Mouse (Mus musculus) MEL (cell line): Measurements from ENCODE around the gene Rps6kb2. TPM values are rescaled to one million over a fixed set of nuclear protein-coding genes. Genes with fewer than 3 reads are reported as not detected.

ENCODE experiments used
- DNase-seq: peaks from one replicate; pipeline ENCODE4 v3.0.0; 2011; ENCODE audit warnings: low read depth, low spot score
- H3K27ac ChIP-seq: 2 replicates; pipeline ENCODE4 v1.5.1; 2012; ENCODE audit warnings: low read depth, mild to moderate bottlenecking, control low read depth, low read length, moderate library complexity; ENCODE audit not compliant: control insufficient read depth
- H3K27me3 ChIP-seq, 2 experiments: fragments of 150-350 bp in 1 of 2; sonication (generic) in 1 of 2; 2 replicates each; pipeline ENCODE4 v1.6.1; 2012; ENCODE audit warnings: low read length in 2 of 2, mild to moderate bottlenecking in 2 of 2, improper control_type of control experiment in 1 of 2, moderate library complexity in 1 of 2; ENCODE audit not compliant: insufficient read depth in 2 of 2, control insufficient read depth in 1 of 2
- H3K36me3 ChIP-seq, 2 experiments: 2 replicates each; pipeline ENCODE4 v1.6.1; 2012 to 2014; ENCODE audit warnings: low read length in 2 of 2, improper control_type of control experiment in 1 of 2, inconsistent platforms in 1 of 2, mild to moderate bottlenecking in 1 of 2; ENCODE audit not compliant: insufficient read depth in 2 of 2, control insufficient read depth in 1 of 2
- H3K4me1 ChIP-seq, 2 experiments: fragments of 150-350 bp in 1 of 2; sonication (generic) in 1 of 2; 2 replicates each; pipeline ENCODE4 v1.6.1; 2012; ENCODE audit warnings: low read length in 2 of 2, improper control_type of control experiment in 1 of 2, mild to moderate bottlenecking in 1 of 2; ENCODE audit not compliant: insufficient read depth in 2 of 2, control insufficient read depth in 1 of 2
- H3K4me3 ChIP-seq, 2 experiments: fragments of 150-350 bp in 1 of 2; sonication (generic) in 1 of 2; 2 replicates each; pipeline ENCODE4 v1.5.1; 2012; ENCODE audit warnings: low read depth in 2 of 2, low read length in 2 of 2, mild to moderate bottlenecking in 2 of 2, moderate library complexity in 2 of 2, control low read depth in 1 of 2, improper control_type of control experiment in 1 of 2; ENCODE audit not compliant: control insufficient read depth in 1 of 2, insufficient read depth in 1 of 2
- H3K79me2 ChIP-seq: 2 replicates; pipeline ENCODE4 v1.6.1; 2012; ENCODE audit warnings: mild to moderate bottlenecking, low read length, moderate library complexity; ENCODE audit not compliant: control insufficient read depth, poor library complexity, insufficient read depth
- H3K9ac ChIP-seq: 2 replicates; pipeline ENCODE4 v1.6.1; 2012; ENCODE audit warnings: low read depth, mild to moderate bottlenecking, control low read depth, low read length, moderate library complexity; ENCODE audit not compliant: control insufficient read depth, poor library complexity, severe bottlenecking
- H3K9me3 ChIP-seq: fragments of 150-350 bp; sonication (generic); replicated peaks from 2 replicates; pipeline ENCODE4 v1.6.1; 2012; ENCODE audit warnings: mild to moderate bottlenecking, low read length, improper control_type of control experiment, moderate library complexity; ENCODE audit not compliant: insufficient read depth
- BHLHE40 ChIP-seq: IDR thresholded peaks from 2 replicates; pipeline ENCODE4 v1.6.1; 2012; ENCODE audit warnings: low read depth, mild to moderate bottlenecking, inconsistent platforms, low read length, improper control_type of control experiment, borderline replicate concordance
- CHD1 ChIP-seq: IDR thresholded peaks from 2 replicates; pipeline ENCODE4 v1.6.1; 2012; ENCODE audit warnings: low read depth, mild to moderate bottlenecking, inconsistent platforms, low read length, improper control_type of control experiment
- CHD2 ChIP-seq: IDR thresholded peaks from 2 replicates; pipeline ENCODE4 v1.6.1; 2011; ENCODE audit warnings: low read length, improper control_type of control experiment
- CTCF ChIP-seq, 3 experiments: IDR thresholded peaks in 2 of 3; conservative IDR thresholded peaks in 1 of 3; 2 replicates each; pipeline ENCODE4 v1.5.1; 2011 to 2012; ENCODE audit warnings: low read length in 3 of 3, low read depth in 2 of 3, mild to moderate bottlenecking in 2 of 3, improper control_type of control experiment in 1 of 3, inconsistent platforms in 1 of 3, mixed read lengths in 1 of 3, moderate library complexity in 1 of 3; ENCODE audit not compliant: control insufficient read depth in 1 of 3, insufficient read depth in 1 of 3, poor library complexity in 1 of 3, severe bottlenecking in 1 of 3
- ELF1 ChIP-seq: IDR thresholded peaks from 2 replicates; pipeline ENCODE4 v1.6.1; 2014; ENCODE audit warnings: low read depth, mild to moderate bottlenecking, inconsistent platforms, low read length, improper control_type of control experiment, moderate library complexity
- EP300 ChIP-seq, 2 experiments: IDR thresholded peaks; 2 replicates each; pipeline ENCODE4 v1.6.1; 2011; ENCODE audit warnings: improper control_type of control experiment in 2 of 2, low read length in 2 of 2, low read depth in 1 of 2, mild to moderate bottlenecking in 1 of 2
- ETS1 ChIP-seq: IDR thresholded peaks from 2 replicates; pipeline ENCODE4 v1.6.1; 2012; ENCODE audit warnings: low read depth, mild to moderate bottlenecking, inconsistent platforms, low read length, improper control_type of control experiment, moderate library complexity
- GATA1 ChIP-seq: IDR thresholded peaks from 2 replicates; pipeline ENCODE4 v1.6.1; 2011; ENCODE audit warnings: low read depth, low read length, improper control_type of control experiment
- HCFC1 ChIP-seq: IDR thresholded peaks from 2 replicates; pipeline ENCODE4 v1.6.1; 2012; ENCODE audit warnings: low read depth, mild to moderate bottlenecking, inconsistent platforms, low read length, improper control_type of control experiment, moderate library complexity
- JUND ChIP-seq: IDR thresholded peaks from 2 replicates; pipeline ENCODE4 v1.6.1; 2011; ENCODE audit warnings: low read depth, mild to moderate bottlenecking, improper control_type of control experiment, low read length
- KAT2A ChIP-seq: conservative IDR thresholded peaks from 2 replicates; pipeline ENCODE4 v1.6.1; 2012; ENCODE audit warnings: low read depth, low read length, improper control_type of control experiment, inconsistent platforms
- MAX ChIP-seq: IDR thresholded peaks from 2 replicates; pipeline ENCODE4 v1.6.1; 2011; ENCODE audit warnings: low read length, improper control_type of control experiment
- MXI1 ChIP-seq: IDR thresholded peaks from 2 replicates; pipeline ENCODE4 v1.6.1; 2011; ENCODE audit warnings: mild to moderate bottlenecking, low read depth, low read length, improper control_type of control experiment
- MYB ChIP-seq: IDR thresholded peaks from 2 replicates; pipeline ENCODE4 v1.6.1; 2011; ENCODE audit warnings: mild to moderate bottlenecking, low read depth, low read length, improper control_type of control experiment
- MYC ChIP-seq: IDR thresholded peaks from 2 replicates; pipeline ENCODE4 v1.6.1; 2011; ENCODE audit warnings: low read depth, mild to moderate bottlenecking, low read length, improper control_type of control experiment, moderate library complexity
- NELFE ChIP-seq: IDR thresholded peaks from 2 replicates; pipeline ENCODE4 v1.6.1; 2011; ENCODE audit warnings: low read depth, low read length, improper control_type of control experiment
- POLR2AphosphoS2 ChIP-seq: IDR thresholded peaks from 2 replicates; pipeline ENCODE4 v1.6.1; 2011; ENCODE audit warnings: low read length, improper control_type of control experiment
- POLR2AphosphoS5 ChIP-seq: IDR thresholded peaks from 2 replicates; pipeline ENCODE4 v1.6.1; 2012; ENCODE audit warnings: low read depth, borderline replicate concordance, mild to moderate bottlenecking, inconsistent platforms, low read length, moderate library complexity, mixed read lengths
- RAD21 ChIP-seq: IDR thresholded peaks from 2 replicates; pipeline ENCODE4 v1.6.1; 2011; ENCODE audit warnings: mild to moderate bottlenecking, low read depth, low read length, improper control_type of control experiment
- RCOR1 ChIP-seq: IDR thresholded peaks from 2 replicates; pipeline ENCODE4 v1.6.1; 2012; ENCODE audit warnings: low read depth, mild to moderate bottlenecking, inconsistent platforms, low read length, improper control_type of control experiment
- SIN3A ChIP-seq: IDR thresholded peaks from 2 replicates; pipeline ENCODE4 v1.6.1; 2012; ENCODE audit warnings: low read length, improper control_type of control experiment, inconsistent platforms
- SMC3 ChIP-seq: IDR thresholded peaks from 2 replicates; pipeline ENCODE4 v1.6.1; 2011; ENCODE audit warnings: low read depth, low read length, improper control_type of control experiment
- TAL1 ChIP-seq: IDR thresholded peaks from 2 replicates; pipeline ENCODE4 v1.6.1; 2012; ENCODE audit warnings: mild to moderate bottlenecking, inconsistent platforms, low read length, moderate library complexity, mixed read lengths
- TBP ChIP-seq: IDR thresholded peaks from 2 replicates; pipeline ENCODE4 v1.8.0; 2011; ENCODE audit warnings: low read depth, low read length, improper control_type of control experiment
- TCF12 ChIP-seq: IDR thresholded peaks from 2 replicates; pipeline ENCODE4 v1.6.1; 2014; ENCODE audit warnings: low read depth, mild to moderate bottlenecking, inconsistent platforms, low read length, improper control_type of control experiment, moderate library complexity
- UBTF ChIP-seq: IDR thresholded peaks from 2 replicates; pipeline ENCODE4 v1.6.1; 2012; ENCODE audit warnings: low read depth, mild to moderate bottlenecking, inconsistent platforms, low read length, improper control_type of control experiment, moderate library complexity, borderline replicate concordance; ENCODE audit not compliant: insufficient read depth
- USF2 ChIP-seq, 2 experiments: IDR thresholded peaks; 2 replicates each; pipeline ENCODE4 v1.6.1; 2011 to 2012; ENCODE audit warnings: improper control_type of control experiment in 2 of 2, low read length in 2 of 2, borderline replicate concordance in 1 of 2, inconsistent platforms in 1 of 2, low read depth in 1 of 2, mild to moderate bottlenecking in 1 of 2; ENCODE audit not compliant: insufficient read depth in 1 of 2
- ZKSCAN1 ChIP-seq: IDR thresholded peaks from 2 replicates; pipeline ENCODE4 v1.6.1; 2012; ENCODE audit warnings: low read depth, mild to moderate bottlenecking, inconsistent platforms, low read length, improper control_type of control experiment, moderate library complexity
- ZMIZ1 ChIP-seq: IDR thresholded peaks from 2 replicates; pipeline ENCODE4 v1.6.1; 2012; ENCODE audit warnings: low read depth, mild to moderate bottlenecking, inconsistent platforms, low read length, improper control_type of control experiment, moderate library complexity
- ZNF384 ChIP-seq: IDR thresholded peaks from 2 replicates; pipeline ENCODE4 v1.6.1; 2012; ENCODE audit warnings: low read depth, mild to moderate bottlenecking, inconsistent platforms, low read length, improper control_type of control experiment
- polyA plus RNA-seq, 2 experiments: library from polyadenylated mRNA; stranded (reverse) in 1 of 2; unstranded in 1 of 2; fragments of >175 nt in 1 of 2; fragments of >200 nt in 1 of 2; gene quantifications; 2 replicates each; pipeline versions ENCODE4 v1.2.1 to v1.2.4; 2012; ENCODE audit warnings: low replicate concordance in 2 of 2, low read depth in 1 of 2; ENCODE audit not compliant: insufficient read length in 2 of 2, insufficient read depth in 1 of 2, missing spikeins in 1 of 2
- total RNA-seq: library from RNA; depleted of rRNA; stranded (reverse); fragments of 300-350 nt; gene quantifications from 2 replicates; pipeline ENCODE4 v1.2.3, GENCODE M21; 2012

Gene Rps6kb2
- total and polyA plus RNA-seq, 3 experiments = 8.7 to 19.8 TPM; not detected in 1

DNA sequence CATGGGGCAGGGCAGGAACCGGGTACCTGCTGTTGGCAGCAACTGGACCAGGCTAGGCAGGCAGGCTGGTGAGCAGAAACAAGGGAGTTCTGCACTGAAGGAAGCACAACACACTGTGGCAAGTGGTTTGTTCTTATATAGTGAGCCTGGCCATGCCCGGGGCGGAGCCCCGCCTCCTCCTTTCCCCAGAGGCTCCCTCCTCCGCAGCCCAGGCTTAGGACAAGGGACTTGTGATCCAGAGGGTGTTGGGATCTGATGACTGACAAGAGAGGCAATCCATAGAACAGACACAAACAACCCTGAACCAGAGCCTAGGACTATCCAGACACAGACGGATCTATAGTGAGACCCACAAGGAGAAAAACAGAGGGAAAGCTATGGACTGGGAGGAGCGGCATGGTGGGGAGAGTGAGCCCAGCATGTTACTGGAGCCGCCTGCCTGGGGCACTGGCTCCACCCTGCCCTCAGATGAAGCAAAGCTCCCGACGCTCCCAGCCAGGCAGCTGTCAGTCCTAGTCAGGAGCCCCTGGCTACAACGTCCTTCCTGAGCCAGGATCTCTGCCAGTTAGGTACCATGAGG lies 12.3 kb upstream of the Rps6kb2 start, which contains the start of gene Carns1:
Gene Carns1 (minus strand): TSS at position 112 of the 580 bp plus-strand sequence.
- no peak within 1 kb of the TSS for H3K9ac ChIP-seq
- no peaks in the 10 kb centered on the region for H3K27me3 ChIP-seq
- H3K4me1 ChIP-seq = peaks cover 0 to 2% of the 10 kb centered on the region in 2 experiments; a peak in 1 of 4 replicates
- no peak within 1 kb of the TSS for H3K4me3 ChIP-seq
- H3K27ac ChIP-seq = no peak within 1 kb of the TSS
- no peak for TF ChIP-seq ELF1
- TF ChIP-seq CTCF (IDR thresholded peaks at IDR 0.05 in 2 of 3, conservative IDR thresholded peaks at IDR 0.05 in 1 of 3; ENCODE audit: control insufficient read depth in 1 of 3, insufficient read depth in 1 of 3, low read depth in 2 of 3, low read length in 3 of 3, poor library complexity in 1 of 3, severe bottlenecking in 1 of 3) = no peak
- TF ChIP-seq CHD1 = no peak
- TF ChIP-seq ETS1 = no peak
- no peak for TF ChIP-seq CHD2
- TF ChIP-seq HCFC1 = no peak
- TF ChIP-seq TAL1 = no peak
- TF ChIP-seq POLR2AphosphoS2 = no peak
- no peak for TF ChIP-seq SMC3
- no peak for TF ChIP-seq UBTF
- TF ChIP-seq USF2 (IDR thresholded peaks at IDR 0.05; ENCODE audit: borderline replicate concordance in 1 of 2, insufficient read depth in 1 of 2, low read depth in 1 of 2, low read length in 2 of 2) = no peak
- no peak for TF ChIP-seq BHLHE40
- no peak for TF ChIP-seq POLR2AphosphoS5
- no peak for TF ChIP-seq MYC
- TF ChIP-seq ZNF384 = no peak
- no peak for TF ChIP-seq EP300 (IDR thresholded peaks at IDR 0.05; ENCODE audit: low read depth in 1 of 2, low read length in 2 of 2)
- no peak for TF ChIP-seq ZKSCAN1
- TF ChIP-seq NELFE = no peak
- peaks cover 0 to under 1% of the 10 kb centered on the region in 2 experiments; a peak in 1 of 4 replicates for H3K36me3 ChIP-seq
- DNase-seq = no peak
- H3K9me3 ChIP-seq = no peaks in the 10 kb centered on the region
- no peaks in the 10 kb centered on the region for H3K79me2 ChIP-seq

DNA sequence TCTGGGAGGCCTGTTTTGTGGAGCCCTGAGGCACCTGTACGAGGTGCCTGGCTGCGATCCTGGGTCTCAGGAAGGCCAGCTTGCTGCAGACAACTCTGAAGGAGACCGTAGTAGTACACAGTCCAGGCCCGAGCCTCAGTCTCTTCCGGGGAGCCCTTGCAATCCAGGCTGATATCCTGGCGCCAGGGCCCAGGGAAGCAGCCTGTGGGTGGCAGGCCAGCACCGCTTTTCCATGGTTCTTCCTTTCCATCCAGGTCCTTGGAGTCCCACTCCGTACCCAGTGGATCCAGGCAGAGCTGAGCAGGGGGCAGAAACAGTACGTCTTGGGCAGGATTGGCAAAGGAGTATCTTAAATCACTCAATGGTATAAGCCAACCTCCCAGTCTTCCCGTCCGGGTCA lies 9.8 kb upstream of the Rps6kb2 start:
- no peak for DNase-seq
- Histone ChIP-seq H3K79me2 (no peaks in the 10 kb centered on the region; the same call in 1 of the 2 replicates), H3K9me3 (no peaks in the 10 kb centered on the region), H3K4me1 (peaks cover 0 to 8% of the 10 kb centered on the region in 2 experiments; a peak in 2 of 4 replicates), H3K4me3 (no peak overlapping the region), H3K27me3 (no peaks in the 10 kb centered on the region), H3K36me3 (peaks cover 0 to 4% of the 10 kb centered on the region in 2 experiments; a peak in 2 of 4 replicates), H3K27ac (no peak overlapping the region), H3K9ac (no peak overlapping the region)
- TF ChIP-seq JUND (no peak), ZMIZ1 (no peak), POLR2AphosphoS2 (no peak), RCOR1 (no peak), ETS1 (no peak), NELFE (no peak), CTCF (IDR thresholded peaks at IDR 0.05 in 2 of 3, conservative IDR thresholded peaks at IDR 0.05 in 1 of 3; ENCODE audit: control insufficient read depth in 1 of 3, insufficient read depth in 1 of 3, low read depth in 2 of 3, low read length in 3 of 3, poor library complexity in 1 of 3, severe bottlenecking in 1 of 3) (no peak), SIN3A (no peak), MXI1 (no peak), MAX (no peak), TCF12 (no peak), TBP (no peak), MYB (no peak), SMC3 (no peak), CHD1 (no peak), RAD21 (no peak), GATA1 (no peak), POLR2AphosphoS5 (no peak), UBTF (no peak), KAT2A (no peak)
